Mouse (Mus musculus) intestine, postnatal 0 days (tissue): ENCODE measurements around the gene Sox14. TPM values are rescaled to one million over a fixed set of nuclear protein-coding genes. Genes with fewer than 3 reads are reported as not detected.
A peak's percentile ranks its signal among the peaks of the same experiment; 100 is the strongest.

Source experiments
- ATAC-seq: fragments of 200-750 bp; cut with Nextera tagmentation; 2 replicates; pipeline ENCODE4 v1.8.0; 2017; ENCODE audit warnings: mild to moderate bottlenecking, moderate TSS enrichment, moderate library complexity
- H3K27ac ChIP-seq: fragments of 300-500 bp; sonication (generic); 2 replicates; pipeline ENCODE4 v1.5.1; 2014; ENCODE audit warnings: mild to moderate bottlenecking, low read depth, low read length, moderate library complexity
- H3K27me3 ChIP-seq: fragments of 300-500 bp; sonication (generic); replicated peaks from 2 replicates; pipeline ENCODE4 v1.6.1; 2014; ENCODE audit warnings: low read length, mixed read lengths; ENCODE audit not compliant: control insufficient read depth, insufficient read depth
- H3K36me3 ChIP-seq: fragments of 300-500 bp; sonication (generic); 2 replicates; pipeline ENCODE4 v1.6.1; 2014; ENCODE audit warnings: mild to moderate bottlenecking, moderate library complexity; ENCODE audit not compliant: control insufficient read depth, insufficient read depth
- H3K4me1 ChIP-seq: fragments of 300-500 bp; sonication (generic); replicated peaks from 2 replicates; pipeline ENCODE4 v1.6.1; 2014; ENCODE audit warnings: antibody characterized with exemption, low read length, mixed read lengths; ENCODE audit not compliant: control insufficient read depth, insufficient read depth
- H3K4me2 ChIP-seq: fragments of 300-500 bp; sonication (generic); replicated peaks from 2 replicates; pipeline ENCODE4 v1.6.1; 2014; ENCODE audit warnings: low read depth, mild to moderate bottlenecking, moderate library complexity
- H3K4me3 ChIP-seq: fragments of 300-500 bp; sonication (generic); 2 replicates; pipeline ENCODE4 v1.5.1; 2014; ENCODE audit warnings: low read depth, low read length
- H3K9ac ChIP-seq: fragments of 300-500 bp; sonication (generic); 2 replicates; pipeline ENCODE4 v1.6.1; 2014; ENCODE audit warnings: mild to moderate bottlenecking, low read depth, low read length
- H3K9me3 ChIP-seq: fragments of 300-500 bp; sonication (generic); 2 replicates; pipeline ENCODE4 v1.6.1; 2016; ENCODE audit warnings: mixed run types; ENCODE audit not compliant: control insufficient read depth
- CTCF ChIP-seq: sonication (generic); IDR thresholded peaks from 2 replicates; pipeline ENCODE4 v1.5.1; 2016; ENCODE audit warnings: low read depth, mild to moderate bottlenecking, control low read depth, antibody characterized with exemption, moderate library complexity
- WGBS: fragments of 180-500 bp; shearing (Covaris S2); extraction: QIAGEN DNeasy Blood & Tissue Kit; methylation state at CpG from one replicate; pipeline ENCODE4 v1.1.7; 2014; 5-methylcytosine and 5-hydroxymethylcytosine counted together
- polyA plus RNA-seq: library from polyadenylated mRNA; unstranded; fragments of >200 nt; fragmentation: Nextera tagmentation; extraction: Ambion mirVana; gene quantifications from 2 replicates; pipeline ENCODE4 v1.2.1, GENCODE M21; 2015

Gene Sox14
- polyA plus RNA-seq, 1 experiment from 2014 or later = not detected

DNA sequence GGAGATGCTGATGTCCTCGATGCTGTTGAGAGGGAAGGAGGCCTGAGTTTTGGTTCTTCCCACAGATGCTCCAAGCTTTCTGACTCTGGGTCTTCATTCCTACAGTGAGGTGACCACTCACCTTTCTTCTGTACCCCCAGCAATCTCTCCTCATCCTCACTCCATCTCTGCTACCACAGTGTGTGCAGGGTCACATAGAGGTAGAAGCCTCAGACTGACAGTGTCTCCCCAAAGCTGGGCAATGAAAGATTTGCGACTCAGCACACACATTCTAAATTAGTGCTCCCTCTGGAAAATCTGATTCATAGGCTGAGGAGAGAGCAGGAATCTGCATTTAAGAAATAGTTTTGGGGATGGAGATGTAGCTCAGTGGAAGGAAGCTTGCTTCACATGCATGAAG, 21.5 kb downstream of the Sox14 start:
- Histone ChIP-seq H3K9ac (no peak overlapping the region), H3K36me3 (no peaks in the 10 kb centered on the region), H3K27ac (no peak overlapping the region), H3K4me1 (no peaks in the 10 kb centered on the region), H3K4me3 (no peak overlapping the region), H3K4me2 (no peak overlapping the region), H3K27me3 (no peaks in the 10 kb centered on the region), H3K9me3 (no peaks in the 10 kb centered on the region)
- no peak for TF ChIP-seq CTCF
- WGBS = 79% methylated on average over 2 of the region's 2 CpGs
- ATAC-seq = no peak

- H3K27me3 ChIP-seq = no peaks in the 10 kb centered on the region
- no peaks in the 10 kb centered on the region for H3K36me3 ChIP-seq
- no peak overlapping the region for H3K4me3 ChIP-seq
- WGBS = 50% methylated on average over 11 of the region's 11 CpGs
- no peak for ATAC-seq
- H3K4me2 ChIP-seq = no peak overlapping the region
- H3K9ac ChIP-seq = no peak overlapping the region
- no peak overlapping the region for H3K27ac ChIP-seq
- H3K4me1 ChIP-seq = no peaks in the 10 kb centered on the region
- no peaks in the 10 kb centered on the region for H3K9me3 ChIP-seq
- no peak for TF ChIP-seq CTCF
Observed at GRCm38 (mm10) chr9:99853356-99853755, 22.6 kb downstream of the Sox14 start.

DNA sequence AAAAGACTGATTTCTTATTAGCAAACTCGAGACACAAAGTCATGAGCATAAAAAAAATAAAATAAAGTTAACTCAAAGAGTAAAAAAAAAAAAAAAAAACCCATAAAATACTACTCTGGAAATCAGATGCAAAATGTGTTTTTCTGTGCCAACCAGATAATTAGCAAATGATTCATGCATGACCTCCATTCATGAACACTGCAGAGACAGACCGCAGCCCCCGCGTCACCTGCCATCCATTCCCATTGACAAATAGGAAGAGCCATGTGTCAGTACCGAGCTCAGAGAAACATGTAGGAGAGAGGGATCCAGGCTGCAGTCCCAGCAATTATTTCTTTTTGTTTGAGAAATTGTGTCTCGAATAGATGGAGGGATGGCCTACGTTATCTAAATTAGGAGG, 25.6 kb downstream of the Sox14 start:
- H3K27ac ChIP-seq = no peak overlapping the region
- no peak overlapping the region for H3K4me2 ChIP-seq
- no peaks in the 10 kb centered on the region for H3K4me1 ChIP-seq
- WGBS = 85% methylated on average over 7 of the region's 7 CpGs
- no peaks in the 10 kb centered on the region for H3K27me3 ChIP-seq
- TF ChIP-seq CTCF = no peak
- no peaks in the 10 kb centered on the region for H3K36me3 ChIP-seq
- H3K9ac ChIP-seq = no peak overlapping the region
- H3K4me3 ChIP-seq = no peak overlapping the region
- H3K9me3 ChIP-seq = no peaks in the 10 kb centered on the region
- ATAC-seq = no peak

DNA sequence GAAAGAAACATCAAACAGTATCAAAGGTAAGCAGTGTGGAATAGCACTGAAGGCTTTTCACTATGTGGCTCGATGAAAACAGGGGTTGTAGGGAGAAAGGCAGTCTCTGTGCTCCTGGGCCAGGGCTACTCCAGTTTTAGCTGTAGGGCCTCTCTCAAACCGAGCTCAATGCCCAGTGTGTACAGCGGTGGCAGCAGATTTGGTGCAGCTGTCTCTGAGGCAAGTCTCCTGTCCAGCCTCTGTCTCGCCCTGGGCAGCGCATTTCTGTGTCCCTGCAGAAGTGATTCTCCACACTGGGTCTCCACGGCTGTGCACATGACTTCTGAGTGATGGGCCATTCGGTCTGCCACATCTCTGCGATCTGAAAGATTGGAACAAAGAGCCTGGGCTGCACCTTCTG, 27.6 kb downstream of the Sox14 start:
- H3K9me3 ChIP-seq = no peaks in the 10 kb centered on the region
- no peak for TF ChIP-seq CTCF
- ATAC-seq = no peak
- no peaks in the 10 kb centered on the region for H3K27me3 ChIP-seq
- no peak overlapping the region for H3K9ac ChIP-seq
- no peaks in the 10 kb centered on the region for H3K4me1 ChIP-seq
- no peaks in the 10 kb centered on the region for H3K36me3 ChIP-seq
- WGBS = 60% methylated on average over 8 of the region's 8 CpGs
- H3K4me3 ChIP-seq = no peak overlapping the region
- no peak overlapping the region for H3K4me2 ChIP-seq
- no peak overlapping the region for H3K27ac ChIP-seq

GRCm38 (mm10) chr9:99846820-99847219, 29.1 kb downstream of the Sox14 start:
- no peak overlapping the region for H3K4me2 ChIP-seq

GRCm38 (mm10) chr9:99839367-99839766, 36.6 kb downstream of the Sox14 start:
- WGBS = 90% methylated on average over 3 of the region's 3 CpGs
- ATAC-seq = no peak
- Histone ChIP-seq H3K36me3 (no peaks in the 10 kb centered on the region), H3K9ac (no peak overlapping the region), H3K4me1 (no peaks in the 10 kb centered on the region), H3K4me3 (no peak overlapping the region), H3K27ac (no peak overlapping the region), H3K9me3 (no peaks in the 10 kb centered on the region), H3K4me2 (no peak overlapping the region), H3K27me3 (no peaks in the 10 kb centered on the region)
- TF ChIP-seq CTCF = no peak

More at GRCm38 (mm10) chr9:99846820-99847219, 29.1 kb downstream of the Sox14 start:
- no peaks in the 10 kb centered on the region for H3K4me1 ChIP-seq
- no peaks in the 10 kb centered on the region for H3K9me3 ChIP-seq
- 0% methylated on average over 4 of the region's 4 CpGs for WGBS
- no peak overlapping the region for H3K9ac ChIP-seq
- ATAC-seq = no peak
- H3K4me3 ChIP-seq = no peak overlapping the region
- no peaks in the 10 kb centered on the region for H3K27me3 ChIP-seq
- H3K36me3 ChIP-seq = no peaks in the 10 kb centered on the region
- peak; percentile 94 for TF ChIP-seq CTCF
- H3K27ac ChIP-seq = no peak overlapping the region

DNA sequence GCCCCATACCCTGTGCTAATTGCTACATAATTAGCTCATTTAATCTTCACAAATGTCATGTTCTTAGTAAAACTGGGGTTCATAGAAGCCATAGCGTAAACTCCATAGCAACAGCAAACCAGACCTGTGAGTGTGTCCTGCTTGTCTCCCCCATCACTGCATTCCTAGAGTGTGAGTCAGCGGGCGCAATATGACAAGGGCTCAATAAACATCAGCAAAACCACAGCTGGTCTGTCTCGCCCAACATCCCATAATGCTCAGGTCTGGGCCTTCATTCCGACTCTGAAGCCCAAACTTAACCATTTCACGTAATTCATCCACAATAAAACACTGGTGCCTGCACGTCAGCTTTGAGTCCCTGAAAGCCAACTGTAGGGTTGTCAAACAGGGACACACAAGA, 37.1 kb downstream of the Sox14 start:
- H3K9me3 ChIP-seq = no peaks in the 10 kb centered on the region
- H3K27ac ChIP-seq = no peak overlapping the region
- TF ChIP-seq CTCF = no peak
- no peaks in the 10 kb centered on the region for H3K36me3 ChIP-seq
- no peaks in the 10 kb centered on the region for H3K4me1 ChIP-seq
- H3K27me3 ChIP-seq = no peaks in the 10 kb centered on the region
- H3K4me2 ChIP-seq = no peak overlapping the region
- 47% methylated on average over 7 of the region's 7 CpGs for WGBS
- H3K9ac ChIP-seq = no peak overlapping the region
- H3K4me3 ChIP-seq = no peak overlapping the region
- ATAC-seq = no peak
